Mouse (Mus musculus) CH12.LX (cell line): Measurements from ENCODE around the gene Afdn. TPM values are rescaled to one million over a fixed set of nuclear protein-coding genes. Genes with fewer than 3 reads are reported as not detected.

Source experiments
- DNase-seq: peaks from one replicate; pipeline ENCODE4 v3.0.0-alpha.2; 2013; ENCODE audit errors: extremely low read depth
- H3K27ac ChIP-seq: 2 replicates; pipeline ENCODE4 v1.5.1; 2012; ENCODE audit warnings: low read depth, mild to moderate bottlenecking, control low read depth, moderate library complexity; ENCODE audit not compliant: insufficient read depth
- H3K27me3 ChIP-seq: replicated peaks from 2 replicates; pipeline ENCODE3; 2012; ENCODE audit warnings: inconsistent platforms
- H3K36me3 ChIP-seq, 2 experiments: replicated peaks in 1 of 2; 2 replicates each; pipeline versions ENCODE3 to v1.6.1; 2012; ENCODE audit warnings: inconsistent platforms in 1 of 2, low read length in 1 of 2, mild to moderate bottlenecking in 1 of 2, mixed read lengths in 1 of 2, moderate library complexity in 1 of 2; ENCODE audit not compliant: control insufficient read depth in 1 of 2, insufficient read depth in 1 of 2
- H3K4me1 ChIP-seq, 2 experiments: 2 replicates each; pipeline ENCODE4 v1.6.1; 2012; ENCODE audit warnings: inconsistent platforms in 1 of 2, moderate library complexity in 1 of 2; ENCODE audit not compliant: insufficient read depth in 2 of 2, control insufficient read depth in 1 of 2
- H3K4me2 ChIP-seq: 2 replicates; pipeline ENCODE4 v1.6.1; 2012; ENCODE audit warnings: low read depth, mild to moderate bottlenecking, control low read depth; ENCODE audit not compliant: poor library complexity, insufficient read depth, severe bottlenecking
- H3K4me3 ChIP-seq, 3 experiments: fragments of 150-350 bp in 1 of 3; sonication (generic) in 1 of 3; replicated peaks in 1 of 3; 2 replicates each; pipeline versions ENCODE3 to v1.5.1; 2011 to 2012; ENCODE audit warnings: low read depth in 2 of 3, low read length in 2 of 3, mild to moderate bottlenecking in 2 of 3, moderate library complexity in 2 of 3, control low read depth in 1 of 3, improper control_type of control experiment in 1 of 3, inconsistent platforms in 1 of 3, mixed read lengths in 1 of 3; ENCODE audit not compliant: poor library complexity in 1 of 3
- H3K79me2 ChIP-seq: replicated peaks from 2 replicates; pipeline ENCODE4 v1.6.1; 2012; ENCODE audit warnings: mild to moderate bottlenecking, moderate library complexity; ENCODE audit not compliant: control insufficient read depth, poor library complexity, insufficient read depth, severe bottlenecking; ENCODE audit errors: extremely low read depth
- H3K9ac ChIP-seq: 2 replicates; pipeline ENCODE4 v1.6.1; 2012; ENCODE audit warnings: low read depth, mild to moderate bottlenecking, control low read depth, moderate library complexity; ENCODE audit not compliant: insufficient read depth
- H3K9me3 ChIP-seq: replicated peaks from 2 replicates; pipeline ENCODE3; 2012; ENCODE audit warnings: low read length, inconsistent platforms, mixed read lengths
- BHLHE40 ChIP-seq: IDR thresholded peaks from 2 replicates; pipeline ENCODE4 v1.6.1; 2011; ENCODE audit warnings: mild to moderate bottlenecking, low read depth, low read length, improper control_type of control experiment
- CHD2 ChIP-seq: IDR thresholded peaks from 2 replicates; pipeline ENCODE4 v1.6.1; 2011; ENCODE audit warnings: low read length, improper control_type of control experiment
- EP300 ChIP-seq: IDR thresholded peaks from 2 replicates; pipeline ENCODE4 v1.6.1; 2011; ENCODE audit warnings: low read length, improper control_type of control experiment
- HCFC1 ChIP-seq: IDR thresholded peaks from 2 replicates; pipeline ENCODE4 v1.6.1; 2012; ENCODE audit warnings: low read depth, mild to moderate bottlenecking, inconsistent platforms, low read length, improper control_type of control experiment
- JUN ChIP-seq: IDR thresholded peaks from 2 replicates; pipeline ENCODE4 v1.6.1; 2011; ENCODE audit warnings: low read depth, mild to moderate bottlenecking, low read length, improper control_type of control experiment, moderate library complexity; ENCODE audit not compliant: insufficient read depth
- JUND ChIP-seq: conservative IDR thresholded peaks from 2 replicates; pipeline ENCODE4 v1.6.1; 2011; ENCODE audit warnings: low read depth, low read length, improper control_type of control experiment
- MAX ChIP-seq: IDR thresholded peaks from 2 replicates; pipeline ENCODE4 v1.6.1; 2011; ENCODE audit warnings: low read length, improper control_type of control experiment
- MAZ ChIP-seq: IDR thresholded peaks from 2 replicates; pipeline ENCODE4 v1.6.1; 2012; ENCODE audit warnings: low read depth, mild to moderate bottlenecking, inconsistent platforms, low read length, improper control_type of control experiment, moderate library complexity
- MEF2A ChIP-seq: IDR thresholded peaks from 2 replicates; pipeline ENCODE4 v1.6.1; 2014; ENCODE audit warnings: low read depth, mild to moderate bottlenecking, inconsistent platforms, low read length, improper control_type of control experiment, borderline replicate concordance
- MXI1 ChIP-seq: IDR thresholded peaks from 2 replicates; pipeline ENCODE4 v1.6.1; 2011; ENCODE audit warnings: mild to moderate bottlenecking, low read depth, low read length, improper control_type of control experiment
- NELFE ChIP-seq: IDR thresholded peaks from 2 replicates; pipeline ENCODE4 v1.6.1; 2011; ENCODE audit warnings: low read depth, low read length, improper control_type of control experiment
- NRF1 ChIP-seq: IDR thresholded peaks from 2 replicates; pipeline ENCODE4 v1.6.1; 2014; ENCODE audit warnings: low read depth, mild to moderate bottlenecking, inconsistent platforms, low read length, improper control_type of control experiment, moderate library complexity
- PAX5 ChIP-seq: IDR thresholded peaks from 2 replicates; pipeline ENCODE4 v1.6.1; 2012; ENCODE audit warnings: low read length, inconsistent platforms, mixed read lengths
- POLR2A ChIP-seq: IDR thresholded peaks from 2 replicates; pipeline ENCODE4 v1.6.1; 2011; ENCODE audit warnings: low read depth, mild to moderate bottlenecking, improper control_type of control experiment, low read length
- POLR2AphosphoS2 ChIP-seq: IDR thresholded peaks from 2 replicates; pipeline ENCODE4 v1.6.1; 2011; ENCODE audit warnings: low read depth, low read length, improper control_type of control experiment
- RCOR1 ChIP-seq: conservative IDR thresholded peaks from 2 replicates; pipeline ENCODE4 v1.6.1; 2012; ENCODE audit warnings: low read depth, mild to moderate bottlenecking, inconsistent platforms, low read length, improper control_type of control experiment
- SIN3A ChIP-seq: IDR thresholded peaks from 2 replicates; pipeline ENCODE4 v1.6.1; 2012; ENCODE audit warnings: low read length, improper control_type of control experiment, inconsistent platforms
- SMC3 ChIP-seq: IDR thresholded peaks from 2 replicates; pipeline ENCODE4 v1.6.1; 2011; ENCODE audit warnings: low read depth, low read length, improper control_type of control experiment
- TBP ChIP-seq: conservative IDR thresholded peaks from 2 replicates; pipeline ENCODE4 v1.6.1; 2011; ENCODE audit warnings: low read depth, low read length, improper control_type of control experiment
- USF1 ChIP-seq: IDR thresholded peaks from 2 replicates; pipeline ENCODE4 v1.6.1; 2014; ENCODE audit warnings: low read depth, mild to moderate bottlenecking, inconsistent platforms, low read length, improper control_type of control experiment
- USF2 ChIP-seq: conservative IDR thresholded peaks from 2 replicates; pipeline ENCODE4 v1.6.1; 2011; ENCODE audit warnings: low read depth, low read length, improper control_type of control experiment
- ZMIZ1 ChIP-seq: IDR thresholded peaks from 2 replicates; pipeline ENCODE4 v1.6.1; 2012; ENCODE audit warnings: low read depth, mild to moderate bottlenecking, inconsistent platforms, low read length, improper control_type of control experiment
- ZNF384 ChIP-seq: IDR thresholded peaks from 2 replicates; pipeline ENCODE4 v1.6.1; 2012; ENCODE audit warnings: low read depth, low read length, improper control_type of control experiment, inconsistent platforms
- dilution Hi-C: fragments of 300-500 bp; cut with MboI; formaldehyde crosslinking; loops from 2 replicates; pipeline ENCODE4 v1.14.3; 2020; ENCODE audit warnings: low sequenced_read_pairs; ENCODE audit not compliant: extremely low pct_unique_long_range_greater_than_20kb, extremely low pct_ligation_motif_present
- in situ Hi-C: fragments of 300-500 bp; cut with MboI; formaldehyde crosslinking; loops from 3 replicates; pipeline ENCODE4 v1.14.3; 2019; ENCODE audit warnings: low sequenced_read_pairs, low pct_ligation_motif_present, low pct_unique_long_range_greater_than_20kb, mixed read lengths
- polyA plus RNA-seq: library from polyadenylated mRNA; unstranded; fragments of >175 nt; gene quantifications from 2 replicates; pipeline ENCODE4 v1.2.1, GENCODE M21; 2012; ENCODE audit warnings: low read depth; ENCODE audit not compliant: insufficient read length
- total RNA-seq, 2 experiments: library from RNA; depleted of rRNA; stranded (reverse); fragments of 300-350 nt in 1 of 2; fragments of >200 nt in 1 of 2; gene quantifications; 2 replicates each; pipeline ENCODE4 v1.2.3; 2012 to 2014

The Afdn gene
- total and polyA plus RNA-seq, 3 experiments: 11.5 to 18.3 (median 18.0) TPM

DNA sequence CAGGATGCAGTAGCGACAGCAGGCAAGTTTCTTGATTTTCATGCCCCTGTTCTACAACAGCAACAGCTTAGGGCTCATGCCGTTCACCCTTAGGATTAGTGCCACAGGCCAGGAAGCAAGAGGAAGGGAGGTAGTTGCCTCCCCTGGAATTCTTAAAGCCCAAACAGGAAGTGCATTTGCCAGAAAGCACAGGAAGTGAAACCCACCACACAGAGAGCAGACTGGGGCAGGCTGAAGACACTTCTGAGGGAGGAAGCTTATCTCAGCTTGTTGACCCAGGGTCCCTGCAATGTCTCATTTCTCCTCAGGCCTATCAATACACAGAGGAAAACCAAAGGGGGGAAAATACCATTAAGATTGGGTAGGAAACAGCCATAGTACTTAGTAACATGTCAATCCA lies 19.5 kb upstream of the Afdn start:
- Histone ChIP-seq H3K9ac (no peak overlapping the region), H3K79me2 (no peaks in the 10 kb centered on the region), H3K27ac (no peak overlapping the region), H3K9me3 (no peaks in the 10 kb centered on the region), H3K4me3 (no peak overlapping the region), H3K27me3 (peaks cover 28% of the 10 kb centered on the region), H3K4me2 (no peak overlapping the region), H3K4me1 (peaks cover 0 to 39% of the 10 kb centered on the region in 2 experiments; a peak in 3 of 4 replicates), H3K36me3 (no peaks in the 10 kb centered on the region)
- dilution Hi-C loops (no loop called here), in situ Hi-C loops (no loop called here)
- no peak for DNase-seq
- TF ChIP-seq CHD2: no peak
- no peak for TF ChIP-seq MEF2A
- TF ChIP-seq JUN: no peak
- no peak for TF ChIP-seq ZMIZ1
- 0 out of 2 replicates have a peak, but pooled peaks have one; percentile 11 for TF ChIP-seq EP300
- no peak for TF ChIP-seq TBP
- TF ChIP-seq NRF1: no peak

DNA sequence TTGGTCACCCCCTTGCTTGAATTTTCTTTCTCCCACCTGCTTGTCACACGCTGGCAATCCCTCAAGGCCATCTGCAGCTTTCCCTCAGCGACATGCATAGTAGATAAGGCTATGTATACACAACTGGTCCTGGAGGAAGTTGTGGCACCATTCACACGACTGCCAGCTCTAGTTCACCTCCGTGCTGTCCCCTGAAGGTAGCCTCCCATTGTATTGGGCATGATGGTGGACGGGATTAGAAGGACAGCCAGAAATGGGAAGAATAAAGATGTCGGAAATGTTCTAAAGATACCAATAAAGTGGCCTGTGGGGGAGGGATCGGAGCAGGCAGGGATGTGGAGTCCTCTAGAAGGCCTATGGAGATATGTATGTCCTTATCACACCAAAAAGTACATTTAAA lies 18.7 kb upstream of the Afdn start:
- Histone ChIP-seq H3K4me1 (peaks cover 3 to 47% of the 10 kb centered on the region in 2 experiments; a peak in 3 of 4 replicates), H3K27ac (no peak overlapping the region), H3K79me2 (no peaks in the 10 kb centered on the region), H3K4me2 (no peak overlapping the region), H3K36me3 (no peaks in the 10 kb centered on the region), H3K4me3 (no peak overlapping the region), H3K9ac (no peak overlapping the region), H3K9me3 (no peaks in the 10 kb centered on the region), H3K27me3 (peaks cover 29% of the 10 kb centered on the region)
- dilution Hi-C loops (no loop called here), in situ Hi-C loops (no loop called here)
- DNase-seq: no peak
- TF ChIP-seq SMC3 (no peak), SIN3A (no peak), USF2 (no peak), USF1 (no peak), JUND (no peak), PAX5 (no peak), HCFC1 (no peak), ZNF384 (no peak), POLR2AphosphoS2 (no peak), MXI1 (no peak), MAX (no peak), RCOR1 (no peak), POLR2A (no peak), NELFE (no peak), BHLHE40 (no peak), MAZ (no peak)
